Mouse (Mus musculus) MEL (cell line): ENCODE measurements at regions not wholly inside any gene's neighbourhood (a gene's known extent, or its start where the extent isn't known, plus 50 kb on each side); places are given as distances from the start of the nearest gene placed in this dataset.

Experiments
- CHD2 ChIP-seq: IDR thresholded peaks from 2 replicates; pipeline ENCODE4 v1.6.1; 2011; ENCODE audit warnings: low read length, improper control_type of control experiment
- CTCF ChIP-seq, 3 experiments: IDR thresholded peaks in 2 of 3; conservative IDR thresholded peaks in 1 of 3; 2 replicates each; pipeline ENCODE4 v1.5.1; 2011 to 2012; ENCODE audit warnings: low read length in 3 of 3, low read depth in 2 of 3, mild to moderate bottlenecking in 2 of 3, improper control_type of control experiment in 1 of 3, inconsistent platforms in 1 of 3, mixed read lengths in 1 of 3, moderate library complexity in 1 of 3; ENCODE audit not compliant: control insufficient read depth in 1 of 3, insufficient read depth in 1 of 3, poor library complexity in 1 of 3, severe bottlenecking in 1 of 3
- EP300 ChIP-seq, 2 experiments: IDR thresholded peaks; 2 replicates each; pipeline ENCODE4 v1.6.1; 2011; ENCODE audit warnings: improper control_type of control experiment in 2 of 2, low read length in 2 of 2, low read depth in 1 of 2, mild to moderate bottlenecking in 1 of 2
- JUND ChIP-seq: IDR thresholded peaks from 2 replicates; pipeline ENCODE4 v1.6.1; 2011; ENCODE audit warnings: low read depth, mild to moderate bottlenecking, improper control_type of control experiment, low read length
- KAT2A ChIP-seq: conservative IDR thresholded peaks from 2 replicates; pipeline ENCODE4 v1.6.1; 2012; ENCODE audit warnings: low read depth, low read length, improper control_type of control experiment, inconsistent platforms
- MXI1 ChIP-seq: IDR thresholded peaks from 2 replicates; pipeline ENCODE4 v1.6.1; 2011; ENCODE audit warnings: mild to moderate bottlenecking, low read depth, low read length, improper control_type of control experiment
- TCF12 ChIP-seq: IDR thresholded peaks from 2 replicates; pipeline ENCODE4 v1.6.1; 2014; ENCODE audit warnings: low read depth, mild to moderate bottlenecking, inconsistent platforms, low read length, improper control_type of control experiment, moderate library complexity
- UBTF ChIP-seq: IDR thresholded peaks from 2 replicates; pipeline ENCODE4 v1.6.1; 2012; ENCODE audit warnings: low read depth, mild to moderate bottlenecking, inconsistent platforms, low read length, improper control_type of control experiment, moderate library complexity, borderline replicate concordance; ENCODE audit not compliant: insufficient read depth

DNA sequence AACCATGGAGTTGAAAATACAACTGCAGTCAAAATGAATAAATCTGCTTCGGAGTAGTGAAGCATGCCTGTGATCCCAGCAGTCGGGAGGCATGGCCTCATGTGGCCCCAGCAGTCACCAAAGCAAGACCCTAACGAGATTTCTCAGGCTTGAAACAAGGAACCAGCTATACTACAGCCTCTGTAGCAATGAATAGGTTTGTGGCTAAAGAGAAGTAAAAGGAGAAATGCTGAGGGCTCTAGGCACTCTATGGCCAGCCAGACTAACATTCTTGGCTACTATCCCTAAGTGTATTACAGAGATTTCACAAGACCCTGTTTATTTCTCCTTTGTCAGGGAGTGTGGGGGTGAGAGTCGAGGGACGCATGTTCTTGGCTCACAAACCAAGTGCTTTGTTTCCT lies 531.2 kb upstream of the Cdh11 start:
- no peak for TF ChIP-seq CTCF (IDR thresholded peaks at IDR 0.05 in 2 of 3, conservative IDR thresholded peaks at IDR 0.05 in 1 of 3; ENCODE audit: control insufficient read depth in 1 of 3, insufficient read depth in 1 of 3, low read depth in 2 of 3, low read length in 3 of 3, poor library complexity in 1 of 3, severe bottlenecking in 1 of 3)
- no peak for TF ChIP-seq KAT2A
- no peak for TF ChIP-seq UBTF
- no peak for TF ChIP-seq TCF12
- no peak for TF ChIP-seq EP300 (IDR thresholded peaks at IDR 0.05; ENCODE audit: low read depth in 1 of 2, low read length in 2 of 2)
- TF ChIP-seq CHD2, result no peak
- no peak for TF ChIP-seq MXI1
- TF ChIP-seq JUND, result no peak
